Mouse (Mus musculus) embryonic fibroblast, embryonic 13.5 days (primary cell): Measurements from ENCODE around the gene Fancd2.

Experiments
- CTCF ChIP-seq: IDR thresholded peaks from 2 replicates; pipeline ENCODE4 v1.5.1; 2011; ENCODE audit warnings: mild to moderate bottlenecking, control low read depth, low read length, moderate library complexity, borderline replicate concordance; ENCODE audit not compliant: insufficient read depth
- POLR2A ChIP-seq: IDR thresholded peaks from 2 replicates; pipeline ENCODE4 v1.6.1; 2011; ENCODE audit warnings: low read depth, mild to moderate bottlenecking, control low read depth, low read length, moderate library complexity

DNA sequence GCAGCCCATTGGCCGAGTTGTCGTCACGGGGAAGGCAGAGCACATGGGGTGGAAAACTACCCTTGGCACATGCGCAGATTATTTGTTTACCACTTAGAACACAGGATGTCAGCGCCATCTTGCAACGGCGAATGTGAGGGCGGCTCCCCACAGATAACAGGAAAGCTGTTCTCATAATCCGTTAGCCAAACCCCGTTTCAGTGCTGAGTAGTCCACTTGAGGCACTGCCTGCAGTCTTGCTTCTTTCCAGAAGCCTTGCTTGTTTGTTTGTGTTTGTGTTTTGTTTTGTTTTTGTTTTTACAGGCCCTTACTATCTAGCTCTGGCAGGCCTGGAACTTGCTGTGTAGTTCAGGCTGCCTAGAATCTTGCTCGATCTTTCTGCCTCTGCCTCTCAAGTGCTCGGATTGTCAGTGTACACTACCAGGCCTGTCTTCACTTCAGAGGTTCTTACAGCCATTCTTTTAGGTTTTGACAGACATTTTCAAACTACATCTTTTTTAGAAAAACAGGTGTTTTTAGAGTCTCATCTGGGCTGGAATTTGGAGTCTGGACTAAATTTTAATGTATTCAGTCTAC lies 12.5 kb downstream of the Fancd2 start:
- no peak for TF ChIP-seq POLR2A
- TF ChIP-seq CTCF: no peak
